Mouse (Mus musculus) left cerebral cortex, adult 18-20 months (tissue): ENCODE data around the gene Il12b. TPM values are rescaled to one million over a fixed set of nuclear protein-coding genes. Genes with fewer than 3 reads are reported as not detected.

Experiments
- DNase-seq, 2 experiments: peaks; one replicate each; pipeline ENCODE4 v3.0.0; 2021 to 2022; ENCODE audit warnings: low spot score in 2 of 2, mixed read lengths in 1 of 2
- long read RNA-seq, 2 experiments: library from polyadenylated mRNA; stranded (forward); transcript quantifications; one replicate each; pipeline ENCODE4 v2.0.0; 2021
- total RNA-seq, 2 experiments: library from RNA; stranded (reverse); gene quantifications; 2 replicates each; pipeline ENCODE4 v1.2.3; 2021

Il12b gene
- total RNA-seq = not detected
- long read RNA-seq, experiment 1 = 0 reads
- long read RNA-seq, experiment 2, partial matches to known transcripts = 0 of 1 reads
- long read RNA-seq, experiment 2, other reads (novel, unspliced or antisense) = 0 of 1 reads

GRCm38 (mm10) chr11:44399763-44400162 lies at the start of gene Il12b:
Il12b (plus strand) TSS chr11:44400063.
- DNase-seq = no peak

GRCm38 (mm10) chr11:44354860-44355470 lies 44.9 kb upstream of the Il12b start:
- DNase-seq = no peak

GRCm38 (mm10) chr11:44356171-44356570 lies 43.7 kb upstream of the Il12b start:
- no peak for DNase-seq

- no peak for DNase-seq
Observed at GRCm38 (mm10) chr11:44364536-44364935, 35.3 kb upstream of the Il12b start.

GRCm38 (mm10) chr11:44367711-44368110 lies 32.2 kb upstream of the Il12b start:
- DNase-seq = no peak

GRCm38 (mm10) chr11:44372856-44373255 lies 27.0 kb upstream of the Il12b start:
- DNase-seq = no peak

- DNase-seq = no peak
Observed at GRCm38 (mm10) chr11:44377879-44378278, 22.0 kb upstream of the Il12b start.

GRCm38 (mm10) chr11:44380432-44381051 lies 19.3 kb upstream of the Il12b start:
- no peak for DNase-seq

GRCm38 (mm10) chr11:44382200-44382599 lies 17.7 kb upstream of the Il12b start:
- no peak for DNase-seq

GRCm38 (mm10) chr11:44387031-44387430 lies 12.8 kb upstream of the Il12b start:
- DNase-seq = no peak

- DNase-seq = no peak
Observed at GRCm38 (mm10) chr11:44389993-44390701, 9.7 kb upstream of the Il12b start.

- DNase-seq = no peak
Observed at GRCm38 (mm10) chr11:44393101-44393810, 6.6 kb upstream of the Il12b start.

GRCm38 (mm10) chr11:44395401-44395800 lies 4.5 kb upstream of the Il12b start:
- no peak for DNase-seq

- no peak for DNase-seq
Observed at GRCm38 (mm10) chr11:44397551-44397950, 2.3 kb upstream of the Il12b start.

- DNase-seq = no peak
Observed at GRCm38 (mm10) chr11:44398356-44398755, 1.5 kb upstream of the Il12b start.

GRCm38 (mm10) chr11:44398782-44399225 lies 1.1 kb upstream of the Il12b start:
- DNase-seq = peak; percentile 64 to 78

- DNase-seq = no peak
Observed at GRCm38 (mm10) chr11:44401635-44402548, 2.0 kb downstream of the Il12b start.

GRCm38 (mm10) chr11:44405113-44405512 lies 5.2 kb downstream of the Il12b start:
- no peak for DNase-seq

GRCm38 (mm10) chr11:44405961-44406360 lies 6.1 kb downstream of the Il12b start:
- DNase-seq = no peak

- no peak for DNase-seq
Observed at GRCm38 (mm10) chr11:44406457-44406856, 6.6 kb downstream of the Il12b start.
